Mouse (Mus musculus) leukemia stem cell, adult 10-12 weeks (primary cell): ENCODE measurements around the gene Vps4a. TPM values are rescaled to one million over a fixed set of nuclear protein-coding genes. Genes with fewer than 3 reads are reported as not detected.

ENCODE experiments used
- polyA plus RNA-seq: library from polyadenylated mRNA; stranded (reverse); fragments of >175 nt; gene quantifications from 2 replicates; pipeline ENCODE4 v1.2.3, GENCODE M21; 2012; ENCODE audit warnings: low replicate concordance

The Vps4a gene
- polyA plus RNA-seq, result 12.8 and 19.3 TPM in 2 replicates

DNA sequence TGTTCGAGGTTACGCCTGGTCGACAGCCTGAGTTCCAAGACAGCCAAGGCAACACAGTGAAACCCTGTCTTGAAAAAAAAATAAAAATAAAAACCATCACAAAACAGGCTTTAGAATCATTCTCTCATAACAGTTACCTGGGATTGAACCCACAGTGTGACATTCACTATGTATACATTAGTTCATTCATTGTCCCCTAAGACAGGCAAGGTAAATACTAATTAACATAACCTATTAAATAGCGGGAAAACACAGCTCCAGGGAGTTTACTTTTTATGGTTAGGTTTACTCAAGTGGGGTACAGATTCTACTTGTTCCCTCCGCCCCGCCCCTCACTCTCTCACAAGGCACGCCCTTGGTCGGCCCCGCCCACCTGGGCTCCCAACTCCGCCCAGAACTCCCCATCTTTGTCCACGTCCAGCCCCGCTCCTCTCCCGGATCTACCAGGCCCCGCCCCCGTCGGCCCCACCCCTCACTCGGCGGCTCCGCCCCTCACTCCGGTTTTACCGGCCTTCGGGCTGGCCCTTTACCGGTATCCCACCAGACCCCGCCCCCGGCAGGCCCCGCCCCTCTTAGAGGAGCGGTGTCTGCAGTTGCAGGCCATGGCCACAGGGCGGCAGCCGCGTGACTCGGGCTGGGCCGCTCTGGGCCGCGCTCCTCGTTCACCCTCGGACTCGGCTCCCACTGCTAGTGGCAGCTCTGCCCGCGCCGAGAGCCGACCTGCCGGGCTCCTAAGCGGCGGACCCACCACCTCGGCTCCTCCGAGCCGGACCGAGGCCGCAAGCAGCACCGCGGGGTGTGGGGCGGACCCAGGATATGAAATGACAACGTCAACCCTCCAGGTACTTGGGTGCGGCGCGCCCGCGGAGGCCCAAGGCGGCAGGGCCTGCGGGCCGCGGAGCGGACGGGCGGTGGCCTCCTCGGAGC is at the start of gene Vps4a:
TSS of gene Vps4a (plus strand) at position 573 of the 927 bp plus-strand sequence.

GRCm38 (mm10) chr8:107048061-107048941 is 17.3 kb downstream of the Vps4a start, which contains the start of gene Pdf:
Pdf (minus strand) TSS chr8:107048614.

GRCm38 (mm10) chr8:107056076-107056972 is 25.3 kb downstream of the Vps4a start, which contains the start of the genes Cog8 and Nip7:
Cog8 (minus strand) TSS chr8:107056689.
Nip7 (plus strand) TSS chr8:107056877.

DNA sequence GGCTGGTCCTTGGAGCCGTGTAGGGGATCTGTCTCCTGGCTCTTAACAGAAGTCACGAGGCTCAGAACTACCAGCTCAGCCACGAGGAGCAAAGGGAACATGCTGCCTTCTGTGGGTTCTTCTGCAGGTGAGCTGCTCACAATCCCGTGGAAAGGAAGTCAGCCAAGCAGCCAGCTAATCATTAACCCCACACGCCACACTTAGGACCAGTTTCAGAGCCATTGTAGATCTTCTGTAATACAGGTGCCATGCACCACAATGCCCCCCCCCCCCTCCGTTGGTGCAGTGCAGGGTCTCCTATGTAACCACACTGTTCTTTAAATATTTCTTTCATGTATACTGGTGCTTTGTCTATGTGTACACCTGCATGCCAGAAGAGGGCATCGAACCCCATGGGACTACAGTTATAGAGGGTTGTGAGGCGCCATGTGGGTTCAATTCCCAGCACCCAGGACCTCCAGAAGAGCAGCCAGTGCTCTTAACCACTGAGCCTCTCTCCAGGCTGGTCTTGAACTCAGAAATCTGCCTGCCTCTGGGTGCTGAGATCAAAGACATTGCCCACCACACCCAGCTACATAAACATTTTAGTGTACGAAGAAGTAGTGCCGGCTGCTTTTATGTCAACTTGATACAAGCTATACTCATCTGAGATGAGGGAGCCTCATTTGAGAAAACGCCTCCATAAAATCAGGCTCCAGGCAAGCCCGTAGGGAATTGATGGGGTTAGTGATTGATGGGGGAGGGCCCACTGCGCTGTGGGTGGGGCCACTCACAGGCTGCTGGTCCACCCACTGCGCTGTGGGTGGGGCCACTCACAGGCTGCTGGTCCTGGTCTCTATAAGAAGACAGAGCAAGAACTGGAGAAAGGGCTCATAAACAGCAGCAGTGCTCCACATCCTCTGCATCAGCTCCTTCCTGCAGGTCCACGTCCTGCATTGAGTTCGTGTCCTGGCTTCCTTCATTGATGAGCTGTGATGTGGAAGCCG is 34.8 kb downstream of the Vps4a start, which contains the start of gene Tmed6:
TSS of gene Tmed6 (minus strand) at position 134 of the 986 bp plus-strand sequence.

Other genes with a start within 250 kb of the Vps4a start
- not detected in 2 replicates for gene Has3, start 161.0 kb upstream of the Vps4a start, polyA plus RNA-seq
- 7.8 and 14.4 TPM in 2 replicates for gene Utp4, start 137.6 kb upstream of the Vps4a start, polyA plus RNA-seq
- 1.3 and 3.1 TPM in 2 replicates for gene Sntb2, start 95.5 kb upstream of the Vps4a start, polyA plus RNA-seq
- 0.83 and 8.1 TPM in 2 replicates for gene Pdf, start 17.4 kb downstream of the Vps4a start, polyA plus RNA-seq
- 16.6 and 19.9 TPM in 2 replicates for gene Cog8, start 25.5 kb downstream of the Vps4a start, polyA plus RNA-seq
- gene Nip7, start 25.7 kb downstream of the Vps4a start, polyA plus RNA-seq, result 5.6 and 9.5 TPM in 2 replicates
- gene Tmed6, start 34.4 kb downstream of the Vps4a start, polyA plus RNA-seq, result not detected in 2 replicates
- gene Terf2, start 65.3 kb downstream of the Vps4a start, polyA plus RNA-seq, result 14.6 and 15.3 TPM in 2 replicates
- 4.6 and 6.8 TPM in 2 replicates for gene Cyb5b, start 119.4 kb downstream of the Vps4a start, polyA plus RNA-seq